Mouse (Mus musculus) embryonic facial prominence, embryonic 15.5 days (tissue): ENCODE data around the gene 4921517D22Rik. TPM values are rescaled to one million over a fixed set of nuclear protein-coding genes. Genes with fewer than 3 reads are reported as not detected.
A peak's percentile ranks its signal among the peaks of the same experiment; 100 is the strongest.

Source experiments
- ATAC-seq: fragments of 200-750 bp; cut with Nextera tagmentation; 2 replicates; pipeline ENCODE4 v1.8.0; 2017; ENCODE audit warnings: low read depth, moderate TSS enrichment; ENCODE audit not compliant: insufficient number of reproducible peaks, low FRiP score, low TSS enrichment
- H3K27ac ChIP-seq: fragments of 300-500 bp; sonication (generic); replicated peaks from 2 replicates; pipeline ENCODE4 v1.5.1; 2015; ENCODE audit warnings: mild to moderate bottlenecking, inconsistent platforms
- H3K27me3 ChIP-seq: fragments of 300-500 bp; sonication (generic); 2 replicates; pipeline ENCODE4 v1.6.1; 2015; ENCODE audit warnings: inconsistent platforms
- H3K36me3 ChIP-seq: fragments of 300-500 bp; sonication (generic); 2 replicates; pipeline ENCODE4 v1.6.1; 2015; ENCODE audit warnings: mild to moderate bottlenecking, inconsistent platforms
- H3K4me1 ChIP-seq: fragments of 300-500 bp; sonication (generic); 2 replicates; pipeline ENCODE4 v1.6.1; 2015; ENCODE audit warnings: inconsistent platforms
- H3K4me2 ChIP-seq: fragments of 300-500 bp; sonication (generic); replicated peaks from 2 replicates; pipeline ENCODE4 v1.6.1; 2015; ENCODE audit warnings: mild to moderate bottlenecking, inconsistent platforms
- H3K4me3 ChIP-seq: fragments of 300-500 bp; sonication (generic); replicated peaks from 2 replicates; pipeline ENCODE4 v1.5.1; 2015; ENCODE audit warnings: mild to moderate bottlenecking, inconsistent platforms
- H3K9ac ChIP-seq: fragments of 300-500 bp; sonication (generic); 2 replicates; pipeline ENCODE4 v1.6.1; 2015; ENCODE audit warnings: inconsistent platforms
- H3K9me3 ChIP-seq: fragments of 300-500 bp; sonication (generic); replicated peaks from 2 replicates; pipeline ENCODE4 v1.6.1; 2016; ENCODE audit warnings: inconsistent platforms
- WGBS: fragments of 180-500 bp; shearing (Covaris S2); methylation state at CpG from one replicate; pipeline ENCODE4 v1.1.7; 2015; 5-methylcytosine and 5-hydroxymethylcytosine counted together
- polyA plus RNA-seq: library from polyadenylated mRNA; unstranded; fragments of >200 nt; fragmentation: Nextera tagmentation; extraction: Ambion mirVana; gene quantifications from 2 replicates; pipeline ENCODE4 v1.2.1, GENCODE M21; 2015

The 4921517D22Rik gene
- polyA plus RNA-seq, 1 experiment from 2014 or later: not detected

- Histone ChIP-seq H3K9ac (no peak overlapping the region), H3K27ac (no peak overlapping the region), H3K4me2 (peak overlapping the region; percentile 75), H3K36me3 (no peaks in the 10 kb centered on the region), H3K27me3 (no peaks in the 10 kb centered on the region), H3K4me3 (peak overlapping the region; percentile 77), H3K9me3 (no peaks in the 10 kb centered on the region), H3K4me1 (peaks cover 16% of the 10 kb centered on the region)
- 26% methylated on average over 3 of the region's 3 CpGs for WGBS
- ATAC-seq: no peak
Measured at GRCm38 (mm10) chr13:59674215-59674614, 19.7 kb downstream of the 4921517D22Rik start.

GRCm38 (mm10) chr13:59673597-59673996, 20.3 kb downstream of the 4921517D22Rik start:
- no peak overlapping the region for H3K4me2 ChIP-seq
- H3K9ac ChIP-seq: no peak overlapping the region
- H3K9me3 ChIP-seq: no peaks in the 10 kb centered on the region
- H3K27me3 ChIP-seq: no peaks in the 10 kb centered on the region
- no peak for ATAC-seq
- H3K36me3 ChIP-seq: no peaks in the 10 kb centered on the region
- WGBS: 38% methylated on average over 7 of the region's 7 CpGs
- no peak overlapping the region for H3K4me3 ChIP-seq
- H3K4me1 ChIP-seq: peaks cover 16% of the 10 kb centered on the region
- H3K27ac ChIP-seq: no peak overlapping the region

GRCm38 (mm10) chr13:59672248-59672647, 21.7 kb downstream of the 4921517D22Rik start:
- no peaks in the 10 kb centered on the region for H3K36me3 ChIP-seq
- H3K27ac ChIP-seq: no peak overlapping the region
- peaks cover 16% of the 10 kb centered on the region for H3K4me1 ChIP-seq
- no peak for ATAC-seq
- H3K9ac ChIP-seq: no peak overlapping the region
- no peak overlapping the region for H3K4me2 ChIP-seq
- no peak overlapping the region for H3K4me3 ChIP-seq
- no peaks in the 10 kb centered on the region for H3K9me3 ChIP-seq
- no peaks in the 10 kb centered on the region for H3K27me3 ChIP-seq
- WGBS: 58% methylated on average over 6 of the region's 6 CpGs

DNA sequence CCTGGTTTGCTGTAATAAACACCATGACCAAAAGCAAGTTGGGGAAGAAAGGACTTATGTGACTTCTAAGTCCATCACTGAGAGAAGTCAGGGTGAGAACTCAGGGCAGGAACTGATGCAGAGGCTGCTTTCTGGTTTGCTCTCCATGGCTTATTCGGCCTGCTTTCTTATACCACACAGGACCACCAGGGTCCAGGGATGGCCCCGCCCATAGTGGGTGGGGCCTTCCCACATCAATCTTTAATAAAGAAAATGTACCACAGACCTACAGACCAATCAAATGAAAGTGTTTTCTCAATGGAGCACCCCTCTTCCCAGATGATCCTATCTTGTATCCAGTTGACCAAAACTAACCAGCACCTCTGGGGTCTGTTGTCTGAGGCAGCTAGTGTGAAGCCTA, 22.4 kb downstream of the 4921517D22Rik start:
- no peaks in the 10 kb centered on the region for H3K36me3 ChIP-seq
- no peak overlapping the region for H3K4me3 ChIP-seq
- no peak overlapping the region for H3K27ac ChIP-seq
- peaks cover 16% of the 10 kb centered on the region for H3K4me1 ChIP-seq
- no peaks in the 10 kb centered on the region for H3K9me3 ChIP-seq
- WGBS: 72% methylated on average over 2 of the region's 2 CpGs
- no peak for ATAC-seq
- H3K9ac ChIP-seq: no peak overlapping the region
- H3K27me3 ChIP-seq: no peaks in the 10 kb centered on the region
- no peak overlapping the region for H3K4me2 ChIP-seq

DNA sequence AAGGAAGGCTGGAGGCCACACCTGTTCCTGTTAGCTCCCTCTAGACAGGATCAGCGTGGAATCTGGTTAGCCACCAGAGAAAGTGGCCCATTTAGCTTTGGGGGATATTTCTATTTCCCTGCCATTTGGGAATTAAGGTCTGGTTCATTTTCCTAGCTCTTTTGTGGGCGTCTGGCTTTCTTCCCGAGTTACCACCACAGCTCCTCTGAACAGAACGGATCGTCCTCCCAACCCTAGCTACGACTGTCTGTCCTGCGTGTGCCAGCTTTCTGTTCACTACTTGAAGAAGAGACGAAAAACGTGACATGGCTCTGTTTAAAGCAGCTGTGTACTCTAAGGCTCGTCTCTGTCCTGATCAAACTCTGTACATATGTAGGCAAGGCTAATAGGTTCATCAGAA, 24.0 kb downstream of the 4921517D22Rik start:
- Histone ChIP-seq H3K27ac (no peak overlapping the region), H3K27me3 (no peaks in the 10 kb centered on the region), H3K4me2 (no peak overlapping the region), H3K4me1 (peaks cover 16% of the 10 kb centered on the region), H3K9me3 (no peaks in the 10 kb centered on the region), H3K36me3 (no peaks in the 10 kb centered on the region), H3K9ac (no peak overlapping the region), H3K4me3 (no peak overlapping the region)
- ATAC-seq: no peak
- WGBS: 81% methylated on average over 10 of the region's 10 CpGs

DNA sequence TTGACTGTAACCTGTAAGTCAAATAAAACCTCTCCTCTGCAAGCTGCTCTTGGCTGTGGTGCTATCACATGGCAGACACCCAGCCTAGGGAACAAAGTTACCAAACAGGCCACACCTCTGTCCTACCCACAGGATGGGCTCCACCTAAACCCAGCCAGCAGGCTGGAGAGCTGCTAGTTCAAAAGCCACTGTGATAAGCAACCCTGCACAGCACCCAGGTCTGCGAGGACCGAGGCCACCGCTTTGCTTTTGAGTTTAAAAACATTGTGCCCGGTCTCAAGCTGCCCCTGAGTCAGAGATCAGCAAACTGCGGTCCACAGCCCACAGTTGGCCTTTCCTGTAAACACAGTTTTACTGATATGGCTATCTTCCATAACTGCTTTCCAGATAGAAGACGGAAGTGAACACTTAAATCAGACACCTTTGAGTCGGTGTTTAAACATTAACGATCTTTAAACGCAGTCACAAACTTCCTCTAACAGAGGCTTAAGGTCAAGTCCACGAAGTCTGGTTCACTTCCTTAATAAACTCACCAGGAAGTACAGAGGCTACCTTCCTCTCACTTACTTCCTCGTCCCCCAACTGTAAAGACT, 25.3 kb downstream of the 4921517D22Rik start:
- H3K4me1 ChIP-seq: peaks cover 6% of the 10 kb centered on the region
- H3K9ac ChIP-seq: no peak overlapping the region
- H3K4me2 ChIP-seq: no peak overlapping the region
- H3K9me3 ChIP-seq: no peaks in the 10 kb centered on the region
- ATAC-seq: no peak
- H3K27ac ChIP-seq: no peak overlapping the region; the same call in 1 of the 2 replicates
- no peaks in the 10 kb centered on the region for H3K27me3 ChIP-seq
- no peak overlapping the region for H3K4me3 ChIP-seq
- H3K36me3 ChIP-seq: 0 out of 2 replicates have a peak, but pooled peaks cover 9% of the 10 kb centered on the region
- 78% methylated on average over 11 of the region's 11 CpGs for WGBS

GRCm38 (mm10) chr13:59667763-59668162, 26.1 kb downstream of the 4921517D22Rik start:
- WGBS: 88% methylated on average over 5 of the region's 5 CpGs
- no peak for ATAC-seq

DNA sequence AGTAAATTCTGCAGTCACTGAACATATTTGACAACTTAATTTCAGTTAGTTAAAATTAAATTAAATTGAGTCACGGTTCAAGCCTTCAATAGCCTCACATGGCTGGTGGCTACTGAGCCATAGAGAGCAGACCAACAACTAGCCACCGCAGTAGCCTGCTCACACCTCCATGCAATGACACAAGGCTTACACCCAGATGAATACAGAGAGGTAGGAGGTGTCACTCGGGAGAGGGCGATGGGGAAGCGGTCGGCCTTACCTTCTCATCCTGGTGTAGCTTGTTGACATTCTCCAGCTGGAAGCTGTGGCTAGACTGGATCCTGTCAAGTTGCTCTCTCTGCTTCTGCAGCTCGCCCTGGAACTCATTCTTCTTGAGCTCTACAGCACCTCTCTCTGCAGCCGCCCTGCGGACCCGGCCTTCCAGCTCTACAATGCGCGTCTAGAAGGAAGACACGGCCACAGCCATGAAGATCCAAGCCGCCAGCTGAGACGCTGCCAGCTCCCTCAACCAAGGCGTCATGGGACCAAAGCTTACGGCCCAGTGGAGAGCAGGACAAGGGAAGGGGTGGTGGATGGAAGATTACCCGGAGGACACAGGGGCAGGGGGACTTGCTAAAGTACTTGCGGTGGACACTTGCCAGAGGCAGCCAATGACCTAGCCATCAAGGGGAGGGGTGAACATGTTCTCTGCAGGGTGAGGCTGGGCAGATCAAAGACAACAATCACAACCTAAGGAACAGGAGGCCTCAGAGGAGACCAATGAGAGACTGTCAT, 29.8 kb downstream of the 4921517D22Rik start:
- 89% methylated on average over 19 of the region's 19 CpGs for WGBS
- no peaks in the 10 kb centered on the region for H3K27me3 ChIP-seq
- no peak overlapping the region for H3K4me3 ChIP-seq
- H3K9ac ChIP-seq: no peak overlapping the region
- H3K27ac ChIP-seq: no peak overlapping the region
- no peak for ATAC-seq
- H3K36me3 ChIP-seq: peaks cover 13% of the 10 kb centered on the region; the same call in 1 of the 2 replicates
- no peaks in the 10 kb centered on the region for H3K4me1 ChIP-seq
- no peak overlapping the region for H3K4me2 ChIP-seq
- H3K9me3 ChIP-seq: no peaks in the 10 kb centered on the region

More at GRCm38 (mm10) chr13:59667763-59668162, 26.1 kb downstream of the 4921517D22Rik start:
- no peak overlapping the region for H3K27ac ChIP-seq
- H3K4me1 ChIP-seq: no peaks in the 10 kb centered on the region
- H3K27me3 ChIP-seq: no peaks in the 10 kb centered on the region
- no peak overlapping the region for H3K4me3 ChIP-seq
- H3K9ac ChIP-seq: no peak overlapping the region
- peaks cover 13% of the 10 kb centered on the region; the same call in 1 of the 2 replicates for H3K36me3 ChIP-seq
- H3K4me2 ChIP-seq: no peak overlapping the region
- H3K9me3 ChIP-seq: no peaks in the 10 kb centered on the region

- H3K27ac ChIP-seq: no peak overlapping the region
- no peaks in the 10 kb centered on the region for H3K27me3 ChIP-seq
- H3K9me3 ChIP-seq: no peaks in the 10 kb centered on the region
- 0 out of 2 replicates have a peak, but pooled peaks cover 4% of the 10 kb centered on the region for H3K4me1 ChIP-seq
- no peak overlapping the region for H3K4me3 ChIP-seq
- no peak for ATAC-seq
- H3K9ac ChIP-seq: no peak overlapping the region
- peaks cover 13% of the 10 kb centered on the region; the same call in 1 of the 2 replicates for H3K36me3 ChIP-seq
- H3K4me2 ChIP-seq: no peak overlapping the region
- 95% methylated on average over 12 of the region's 12 CpGs for WGBS
Measured at GRCm38 (mm10) chr13:59661966-59662365, 31.9 kb downstream of the 4921517D22Rik start.

- no peak for ATAC-seq
- H3K4me2 ChIP-seq: no peak overlapping the region
Measured at GRCm38 (mm10) chr13:59661387-59661786, 32.5 kb downstream of the 4921517D22Rik start.

DNA sequence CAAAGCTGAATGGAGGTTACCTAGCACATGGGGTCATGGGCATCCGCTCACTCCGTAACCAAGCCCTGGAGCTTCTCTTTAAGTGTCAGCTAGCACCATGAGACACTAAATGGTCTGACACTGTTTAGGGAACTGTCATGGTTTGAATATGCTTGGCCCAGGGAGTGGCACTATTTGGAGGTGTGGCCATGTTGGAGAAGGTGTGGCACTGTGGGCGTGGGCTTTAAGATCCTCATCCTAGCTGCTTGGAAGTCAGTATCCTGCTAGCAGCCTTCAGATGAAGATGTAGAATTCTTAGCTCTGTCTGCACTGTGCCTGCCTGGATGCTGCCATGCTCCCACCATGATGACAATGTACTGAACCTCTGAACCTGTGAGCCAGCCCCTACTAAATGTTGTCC, 33.5 kb downstream of the 4921517D22Rik start:
- H3K4me3 ChIP-seq: no peak overlapping the region
- no peak overlapping the region for H3K9ac ChIP-seq
- H3K4me1 ChIP-seq: 0 out of 2 replicates have a peak, but pooled peaks cover 4% of the 10 kb centered on the region
- ATAC-seq: no peak
- no peak overlapping the region for H3K27ac ChIP-seq
- H3K36me3 ChIP-seq: peaks cover 13% of the 10 kb centered on the region; the same call in 1 of the 2 replicates
- WGBS: 95% methylated on average over 3 of the region's 3 CpGs
- H3K4me2 ChIP-seq: no peak overlapping the region
- H3K9me3 ChIP-seq: no peaks in the 10 kb centered on the region
- H3K27me3 ChIP-seq: no peaks in the 10 kb centered on the region

More at GRCm38 (mm10) chr13:59661387-59661786, 32.5 kb downstream of the 4921517D22Rik start:
- Histone ChIP-seq H3K4me1 (0 out of 2 replicates have a peak, but pooled peaks cover 4% of the 10 kb centered on the region), H3K9me3 (no peaks in the 10 kb centered on the region), H3K27ac (no peak overlapping the region), H3K27me3 (no peaks in the 10 kb centered on the region), H3K4me3 (no peak overlapping the region), H3K36me3 (peaks cover 13% of the 10 kb centered on the region; the same call in 1 of the 2 replicates), H3K9ac (no peak overlapping the region)
- 88% methylated on average over 8 of the region's 8 CpGs for WGBS
